Mouse (Mus musculus) olfactory bulb, adult 2 months (tissue): ENCODE data around the gene Ttl.

Source experiments
- CTCF ChIP-seq: fragments of 200-500 bp; IDR thresholded peaks from 2 replicates; pipeline ENCODE4 v1.5.1; 2012; ENCODE audit warnings: low read depth, mild to moderate bottlenecking, low read length, moderate library complexity; ENCODE audit not compliant: insufficient read depth
- POLR2A ChIP-seq: fragments of 200-500 bp; IDR thresholded peaks from 2 replicates; pipeline ENCODE4 v1.6.1; 2012; ENCODE audit warnings: mild to moderate bottlenecking, low read depth, low read length, moderate library complexity; ENCODE audit not compliant: insufficient read depth

DNA sequence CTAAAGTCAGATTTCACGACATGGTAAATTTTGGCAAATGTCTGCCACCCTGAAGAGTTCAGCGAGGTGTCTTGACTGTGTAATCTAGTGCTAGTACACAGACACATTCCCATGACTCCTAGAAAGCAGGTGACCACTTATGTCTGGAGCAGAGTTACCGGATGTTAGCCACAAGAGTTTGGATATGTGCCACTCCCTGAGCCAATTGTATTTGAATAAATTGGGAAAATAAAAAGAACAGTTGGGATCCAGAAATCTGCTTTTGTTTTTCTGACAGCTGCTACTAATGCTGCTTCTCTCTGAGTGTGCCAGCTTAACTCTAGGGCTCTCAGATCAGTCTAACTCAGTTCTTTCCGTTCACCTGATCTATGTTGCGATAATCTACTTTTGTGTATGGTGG, 47.2 kb downstream of the Ttl start:
- TF ChIP-seq POLR2A = no peak
- no peak for TF ChIP-seq CTCF
